Mouse (Mus musculus): ENCODE measurements around the gene Tk2. TPM values are rescaled to one million over a fixed set of nuclear protein-coding genes. Genes with fewer than 3 reads are reported as not detected.

Tk2 gene
- polyA plus RNA-seq (2015; fragmentation: Nextera tagmentation; extraction: Ambion mirVana), result 31.1 and 60.1 TPM in 2 replicates

DNA sequence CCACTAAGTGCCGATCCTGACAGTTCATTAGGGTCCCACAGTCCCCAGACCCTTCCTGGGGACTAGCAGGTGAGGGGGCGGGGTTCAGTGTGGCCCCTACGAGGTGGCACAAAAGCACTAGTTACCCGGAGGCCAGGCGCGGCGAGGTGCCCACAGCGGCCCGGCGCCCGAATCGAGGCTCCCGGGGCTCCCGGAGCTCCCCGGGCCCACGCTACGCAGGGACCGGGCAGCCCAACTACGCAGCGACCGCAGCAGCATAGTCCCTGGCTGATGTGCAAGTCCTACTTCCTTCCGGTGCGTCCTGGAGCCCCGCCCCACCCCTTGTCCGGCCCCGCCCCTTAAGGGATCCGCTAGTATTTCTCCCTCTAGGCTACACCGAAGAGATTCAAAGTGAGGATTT is at the start of gene Tk2:
TSS of gene Tk2 (minus strand) at position 283 of the 400 bp plus-strand sequence.

DNA sequence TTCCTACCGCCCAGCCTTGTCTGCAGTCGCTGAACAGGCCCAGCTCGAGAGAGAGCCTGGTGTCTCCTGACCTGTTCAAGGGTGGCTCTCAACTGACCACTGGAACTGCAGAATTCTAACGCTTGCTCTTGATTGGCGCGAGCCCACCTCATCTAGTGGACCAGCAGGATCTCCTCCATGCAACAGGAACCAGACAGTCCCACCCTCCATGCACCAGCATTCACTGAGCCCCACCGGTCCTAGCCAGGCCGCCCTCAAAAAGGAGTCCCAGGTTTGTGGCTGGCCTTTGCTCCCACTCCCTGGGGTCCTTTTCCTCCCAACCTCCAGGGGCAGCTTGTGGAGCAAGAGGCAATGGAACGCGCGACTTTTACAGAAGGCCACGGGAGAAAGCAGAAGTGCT is 44.7 kb upstream of the Tk2 start, which contains the start of gene Cmtm2a:
TSS of gene Cmtm2a (minus strand) at position 101 of the 400 bp plus-strand sequence.

DNA sequence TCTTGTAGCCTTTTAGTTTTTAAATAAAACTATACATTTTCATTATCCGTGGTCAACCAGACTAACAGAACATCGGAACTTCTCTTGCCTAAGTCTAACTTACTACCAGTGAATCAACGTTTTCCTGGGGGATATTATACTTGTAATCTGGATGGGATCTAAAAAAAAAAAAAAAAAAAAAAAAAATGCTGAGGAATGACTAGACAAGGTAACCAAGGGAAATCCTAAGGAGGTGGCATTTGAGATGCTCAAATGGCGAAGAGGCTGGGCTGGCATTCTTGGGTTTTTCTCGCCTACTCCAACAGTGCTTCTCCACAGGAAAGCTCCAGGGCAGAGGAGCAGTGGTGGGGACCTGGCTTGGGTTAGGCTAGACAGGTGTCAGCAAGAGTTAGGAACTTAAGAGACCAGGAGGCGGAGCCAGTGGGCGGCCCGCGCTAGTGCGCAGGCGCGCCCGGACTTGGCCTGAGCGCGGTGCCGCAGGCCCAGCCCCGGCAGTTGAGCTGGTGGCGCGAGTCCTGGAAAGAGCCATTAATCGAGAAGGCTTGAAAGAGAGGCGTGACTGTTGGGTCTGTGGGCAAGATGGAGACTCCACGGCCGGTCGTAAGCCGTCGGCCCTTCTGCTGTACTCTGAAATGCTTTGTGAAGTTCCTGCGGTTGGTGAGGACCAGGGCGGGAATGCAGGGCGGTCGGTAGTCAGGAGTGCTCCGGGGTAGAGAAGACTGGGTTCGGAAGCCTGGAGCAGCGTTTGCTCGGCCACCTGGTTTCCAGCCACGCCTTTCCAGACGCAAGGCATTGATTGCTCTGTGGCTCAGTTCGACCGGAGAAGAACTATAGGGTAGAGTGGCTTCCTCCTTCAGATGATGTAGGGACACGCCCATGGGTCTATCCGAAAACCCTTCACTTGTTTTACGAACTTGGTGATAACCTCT is 2.3 kb upstream of the Tk2 start, which contains the start of gene Cklf:
TSS of gene Cklf (plus strand) at position 423 of the 929 bp plus-strand sequence.

Other genes with a start within 250 kb of the Tk2 start
- 28.3 and 33.5 TPM in 2 replicates for gene Cdh5, start 146.9 kb downstream of the Tk2 start, polyA plus RNA-seq (2015; fragmentation: Nextera tagmentation; extraction: Ambion mirVana)
- gene Bean1, start 78.1 kb downstream of the Tk2 start, polyA plus RNA-seq (2015; fragmentation: Nextera tagmentation; extraction: Ambion mirVana), result 1.9 and 8.6 TPM in 2 replicates
- gene Cklf, start 2.3 kb upstream of the Tk2 start, polyA plus RNA-seq (2015; fragmentation: Nextera tagmentation; extraction: Ambion mirVana), result 125 and 176 TPM in 2 replicates
- 0.54 and 0.87 TPM in 2 replicates for gene Cmtm2a, start 44.6 kb upstream of the Tk2 start, polyA plus RNA-seq (2015; fragmentation: Nextera tagmentation; extraction: Ambion mirVana)
- gene Gm45711, start 61.5 kb upstream of the Tk2 start, polyA plus RNA-seq (2015; fragmentation: Nextera tagmentation; extraction: Ambion mirVana), result 0.13 and 0.30 TPM in 2 replicates
- gene Cmtm1, start 61.6 kb upstream of the Tk2 start, polyA plus RNA-seq (2015; fragmentation: Nextera tagmentation; extraction: Ambion mirVana), result 0.43 and 0.47 TPM in 2 replicates
- gene Gm11020, start 73.0 kb upstream of the Tk2 start, polyA plus RNA-seq (2015; fragmentation: Nextera tagmentation; extraction: Ambion mirVana), result not detected in 2 replicates
- 0.33 TPM in 1 of 2 replicates, not detected in the other for gene Cmtm2b, start 73.7 kb upstream of the Tk2 start, polyA plus RNA-seq (2015; fragmentation: Nextera tagmentation; extraction: Ambion mirVana)
- gene Cmtm3, start 90.9 kb upstream of the Tk2 start, polyA plus RNA-seq (2015; fragmentation: Nextera tagmentation; extraction: Ambion mirVana), result 122 and 128 TPM in 2 replicates
- gene Cmtm4, start 147.2 kb upstream of the Tk2 start, polyA plus RNA-seq (2015; fragmentation: Nextera tagmentation; extraction: Ambion mirVana), result 1.3 and 1.8 TPM in 2 replicates
- gene Dync1li2, start 194.5 kb upstream of the Tk2 start, polyA plus RNA-seq (2015; fragmentation: Nextera tagmentation; extraction: Ambion mirVana), result 32.6 and 39.1 TPM in 2 replicates

Data from adrenal gland, postnatal 0 days (tissue).